Mouse (Mus musculus) central nervous system, embryonic 18 days (tissue): ENCODE measurements around the gene Ccdc191. TPM values are rescaled to one million over a fixed set of nuclear protein-coding genes. Genes with fewer than 3 reads are reported as not detected.

ENCODE experiments used
- polyA plus RNA-seq: library from polyadenylated mRNA; depleted of rRNA; stranded (reverse); fragments of >200 nt; gene quantifications from 2 replicates; pipeline ENCODE4 v1.2.3, GENCODE M21; 2012; rRNA removed

Gene Ccdc191
- polyA plus RNA-seq: 1.6 and 2.9 TPM in 2 replicates

GRCm38 (mm10) chr16:43889208-43890004, at the start of gene Ccdc191:
Ccdc191 (plus strand) TSS chr16:43889800.

GRCm38 (mm10) chr16:43926341-43926859, 36.8 kb downstream of the Ccdc191 start, which contains the start of gene Qtrt2:
Qtrt2 (minus strand) TSS chr16:43926809.

DNA sequence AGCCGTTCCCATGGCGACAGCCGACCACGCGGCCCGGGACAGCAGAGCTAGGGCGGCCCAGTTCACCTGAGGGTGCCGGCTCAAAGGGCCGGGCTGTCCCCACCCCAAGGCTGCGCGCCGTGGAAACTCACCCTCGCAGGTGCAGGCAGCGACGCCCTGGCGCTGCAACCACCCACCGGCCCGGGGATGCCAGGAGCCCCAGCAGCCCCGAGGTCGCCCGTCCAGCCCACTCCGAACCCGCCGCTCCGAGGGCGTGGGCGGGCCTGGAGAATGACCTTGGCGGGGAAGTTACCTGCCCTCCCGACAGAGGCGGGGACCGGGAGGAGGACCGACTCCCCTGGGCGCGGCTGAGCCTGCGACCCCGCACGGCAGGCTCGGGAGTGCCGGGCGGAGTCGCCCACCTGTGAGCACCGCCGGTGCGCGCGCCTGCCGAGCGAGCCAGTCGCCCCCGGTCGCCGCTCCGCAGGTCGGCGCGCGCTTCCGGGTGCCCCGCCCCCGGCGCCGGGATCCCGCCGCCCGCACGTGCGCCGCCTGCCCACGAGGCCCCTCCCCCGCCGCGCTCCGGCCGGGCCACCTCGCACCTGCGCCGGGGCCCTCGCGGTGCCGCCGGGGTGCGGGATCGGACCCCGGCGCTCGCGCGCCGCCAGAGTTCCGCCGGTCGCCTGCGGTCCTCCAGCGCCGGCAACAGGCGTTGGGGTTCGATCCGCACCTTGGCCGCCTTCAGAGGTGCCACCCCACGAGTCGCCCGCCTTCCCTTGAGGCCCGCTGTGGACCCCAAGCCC, 89.9 kb downstream of the Ccdc191 start, which contains the start of gene Zdhhc23:
Gene Zdhhc23 (minus strand): TSS at position 464 of the 782 bp plus-strand sequence.

Other genes starting within 250 kb of the Ccdc191 start
- gene Tigit, start 225.7 kb upstream of the Ccdc191 start, polyA plus RNA-seq: not detected in 2 replicates
- 0.12 and 0.23 TPM in 2 replicates for gene Drd3, start 135.8 kb upstream of the Ccdc191 start, polyA plus RNA-seq
- 42.7 and 50.6 TPM in 2 replicates for gene Qtrt2, start 37.0 kb downstream of the Ccdc191 start, polyA plus RNA-seq
- 8.9 and 9.7 TPM in 2 replicates for gene Zdhhc23, start 90.0 kb downstream of the Ccdc191 start, polyA plus RNA-seq
- gene Gramd1c, start 173.5 kb downstream of the Ccdc191 start, polyA plus RNA-seq: 2.1 and 2.9 TPM in 2 replicates
- gene Atp6v1a, start 249.9 kb downstream of the Ccdc191 start, polyA plus RNA-seq: 124 and 134 TPM in 2 replicates